Mouse (Mus musculus) MN1 (cell line): ENCODE measurements at regions not wholly inside any gene's neighbourhood (a gene's known extent, or its start where the extent isn't known, plus 50 kb on each side); places are given as distances from the start of the nearest gene placed in this dataset.

Experiments used
- DNase-seq: peaks from one replicate; pipeline ENCODE4 v3.0.0-alpha.2; 2016; ENCODE audit warnings: low spot score

GRCm38 (mm10) chr3:143036108-143036507 is 154.3 kb upstream of the Pkn2 start:
- DNase-seq = no peak

DNA sequence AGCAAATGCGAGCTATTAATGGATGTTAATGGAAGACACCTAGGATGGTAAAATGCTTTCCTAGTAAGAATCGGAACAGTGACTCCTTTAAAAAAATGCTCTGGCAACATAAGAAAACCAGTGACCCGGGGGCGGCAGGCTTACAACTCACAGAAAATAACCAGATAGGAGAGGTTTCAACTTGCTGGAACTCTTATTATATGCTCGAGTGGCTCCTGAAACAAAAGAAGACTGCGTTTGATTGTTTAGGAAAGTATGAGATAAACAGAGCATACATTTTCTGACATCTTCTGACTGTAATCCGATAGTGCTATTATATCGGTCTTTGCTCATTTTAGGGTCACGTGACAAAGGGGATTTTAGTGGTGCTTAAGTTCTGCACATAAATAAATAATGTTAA is 152.8 kb upstream of the Pkn2 start:
- no peak for DNase-seq

DNA sequence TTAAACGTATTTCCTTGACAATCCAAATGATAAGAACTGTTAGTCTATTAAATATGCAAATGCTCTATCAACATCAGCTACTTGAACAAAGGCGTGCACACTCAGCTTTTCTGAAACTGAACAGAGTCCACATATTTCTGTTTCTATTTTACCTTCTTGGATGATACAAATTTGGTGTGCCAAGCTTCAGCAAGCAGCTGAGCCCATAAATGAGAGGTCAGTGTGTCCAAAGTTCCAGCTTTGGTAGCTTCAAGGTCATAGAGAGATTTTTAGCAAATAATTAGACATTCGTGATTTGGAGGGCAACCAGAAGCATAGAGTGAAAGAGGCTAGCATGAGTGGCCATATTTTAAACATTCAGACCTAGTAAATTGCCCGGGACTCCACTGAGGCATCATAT is 140.7 kb upstream of the Pkn2 start:
- no peak for DNase-seq

- no peak for DNase-seq
Observed at GRCm38 (mm10) chr3:143021159-143021871, 139.5 kb upstream of the Pkn2 start.

GRCm38 (mm10) chr3:143017480-143017879 is 135.7 kb upstream of the Pkn2 start:
- DNase-seq = no peak

- no peak for DNase-seq
Observed at GRCm38 (mm10) chr3:143016758-143017157, 135.0 kb upstream of the Pkn2 start.

DNA sequence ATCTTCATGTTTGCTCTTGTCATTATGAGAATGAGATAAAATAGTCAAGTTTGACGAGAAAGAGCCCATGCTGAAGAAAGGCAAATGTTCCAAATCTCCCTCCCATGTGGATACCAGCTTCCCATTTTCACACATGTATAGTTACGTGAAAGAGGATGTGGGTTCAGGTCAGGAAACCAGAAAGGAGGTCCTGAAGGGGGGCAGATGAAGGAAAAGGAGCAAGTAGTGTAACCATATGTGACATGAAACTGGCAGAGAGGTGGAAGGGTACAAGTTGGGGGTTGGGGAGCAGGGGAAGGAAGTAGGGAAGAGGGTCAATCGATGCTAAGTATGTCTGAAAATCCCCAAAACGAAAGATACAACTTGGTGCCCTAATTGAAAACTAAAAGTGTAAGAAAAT is 132.6 kb upstream of the Pkn2 start:
- DNase-seq = no peak

- no peak for DNase-seq
Observed at GRCm38 (mm10) chr3:143007047-143007446, 125.2 kb upstream of the Pkn2 start.

- no peak for DNase-seq
Observed at GRCm38 (mm10) chr3:143001952-143002351, 120.1 kb upstream of the Pkn2 start.

DNA sequence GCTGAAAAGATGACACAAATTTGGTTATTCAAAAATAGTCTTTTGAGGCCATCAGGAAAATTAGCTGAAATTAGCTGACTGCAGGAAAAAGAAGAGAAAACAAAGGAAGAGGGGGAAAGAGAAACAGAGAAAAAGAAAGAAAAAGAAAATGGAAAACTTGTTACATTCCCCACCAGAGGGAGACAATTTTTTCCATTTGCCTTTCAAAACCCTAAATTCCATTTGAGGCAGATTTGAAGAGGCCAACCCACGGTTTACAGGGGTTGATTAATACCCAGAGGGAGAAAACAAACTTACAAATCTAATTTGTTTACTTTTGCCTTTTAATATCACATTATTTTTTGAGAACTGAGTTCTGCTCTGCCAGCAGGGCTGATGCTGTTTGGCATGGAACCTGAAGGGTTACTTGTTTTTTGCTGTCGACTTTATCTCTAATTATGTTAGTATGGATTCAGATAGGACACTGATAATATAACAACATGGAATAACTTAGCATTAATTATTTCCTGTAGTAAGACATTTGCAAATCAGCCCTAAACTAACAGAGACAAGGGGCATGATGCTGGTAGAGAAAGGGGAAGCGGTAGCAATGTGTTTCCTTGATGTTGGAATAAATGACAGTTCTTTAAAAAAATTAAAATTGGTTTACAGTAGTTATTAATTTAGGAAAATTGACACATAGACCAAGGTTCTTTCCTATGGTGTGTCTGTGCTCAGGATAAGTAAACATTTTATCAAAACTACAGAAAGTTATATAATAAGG is 114.4 kb upstream of the Pkn2 start:
- no peak for DNase-seq

DNA sequence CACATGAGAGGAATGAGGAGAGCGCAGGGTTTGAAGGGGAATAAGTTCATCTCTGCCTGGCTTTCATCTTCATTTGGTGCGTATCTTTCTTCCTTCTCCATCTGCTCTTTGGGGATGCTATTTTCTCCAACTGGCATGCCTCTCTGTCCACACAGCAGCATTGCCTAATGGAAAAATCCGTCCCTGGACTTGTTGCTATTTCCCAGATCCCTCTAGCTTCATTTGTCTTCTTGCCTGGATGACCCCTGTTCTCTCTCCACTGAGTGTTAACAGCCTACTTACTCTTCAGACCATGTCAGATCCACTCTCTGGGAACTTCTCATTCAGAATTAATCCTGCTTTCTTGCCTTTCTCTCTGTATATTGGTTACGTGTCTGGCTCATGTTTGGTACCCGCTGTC is 102.7 kb upstream of the Pkn2 start:
- DNase-seq = no peak

DNA sequence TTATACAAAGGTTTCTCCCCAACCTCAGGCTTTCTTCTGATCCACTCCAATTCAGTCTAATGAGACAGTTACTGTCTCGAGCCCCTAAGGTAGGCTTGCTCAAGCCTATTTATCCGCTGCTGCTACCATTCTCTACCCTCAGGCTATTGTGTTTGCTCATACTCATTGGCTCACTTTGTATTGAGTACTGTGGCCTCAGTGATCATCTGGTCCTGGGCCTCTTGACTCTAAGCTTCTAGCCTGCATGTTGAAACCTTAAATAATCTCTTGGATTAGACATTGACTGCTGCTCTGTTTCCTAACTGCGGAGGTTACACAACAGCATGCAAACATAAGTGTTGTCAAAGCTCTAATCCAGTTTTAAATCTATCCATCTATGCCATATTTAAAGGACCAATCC is 99.4 kb upstream of the Pkn2 start:
- DNase-seq = no peak

GRCm38 (mm10) chr3:142979161-142979560 is 97.4 kb upstream of the Pkn2 start:
- no peak for DNase-seq

DNA sequence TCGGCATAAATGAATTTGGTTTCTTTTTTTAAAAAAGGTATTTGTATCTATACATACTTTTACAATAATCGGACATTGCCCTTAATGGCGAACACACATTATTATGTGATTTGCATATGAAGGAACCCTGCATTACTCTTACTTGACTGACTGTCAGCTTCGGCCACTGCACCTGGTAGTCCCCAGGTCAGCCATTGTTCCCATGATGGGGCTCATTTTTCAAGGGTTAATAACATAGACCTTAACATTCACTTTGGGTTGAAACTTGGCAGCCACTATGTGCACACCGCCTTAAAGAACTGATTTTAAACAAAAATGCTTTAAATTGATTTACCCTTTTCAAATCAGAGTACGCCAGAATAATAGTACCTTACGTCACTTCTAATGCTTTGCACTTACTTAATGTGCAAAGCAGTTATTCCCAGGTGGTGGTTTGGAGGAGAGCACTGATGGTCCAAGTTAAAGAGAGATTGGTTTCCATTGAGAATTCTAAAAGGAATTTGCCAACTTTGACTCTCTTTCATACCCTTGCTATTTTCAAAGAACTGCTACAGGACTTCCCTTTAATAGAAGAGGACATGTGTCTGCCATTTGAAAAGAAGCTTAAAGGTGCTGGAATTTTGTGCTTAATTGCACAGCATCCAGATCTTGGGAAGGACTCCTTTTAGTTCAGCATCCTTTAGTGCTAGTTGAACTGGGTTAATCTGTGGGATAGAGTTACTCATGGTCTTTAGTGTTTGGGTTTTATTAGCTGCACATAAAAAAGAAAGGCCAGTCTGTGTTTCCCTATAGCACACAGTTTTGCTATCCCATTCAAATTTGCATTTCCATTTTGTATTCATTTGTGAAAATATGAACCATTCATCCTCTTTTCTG is 95.0 kb upstream of the Pkn2 start:
- no peak for DNase-seq

- DNase-seq = no peak
Observed at GRCm38 (mm10) chr3:142975606-142976005, 93.8 kb upstream of the Pkn2 start.

DNA sequence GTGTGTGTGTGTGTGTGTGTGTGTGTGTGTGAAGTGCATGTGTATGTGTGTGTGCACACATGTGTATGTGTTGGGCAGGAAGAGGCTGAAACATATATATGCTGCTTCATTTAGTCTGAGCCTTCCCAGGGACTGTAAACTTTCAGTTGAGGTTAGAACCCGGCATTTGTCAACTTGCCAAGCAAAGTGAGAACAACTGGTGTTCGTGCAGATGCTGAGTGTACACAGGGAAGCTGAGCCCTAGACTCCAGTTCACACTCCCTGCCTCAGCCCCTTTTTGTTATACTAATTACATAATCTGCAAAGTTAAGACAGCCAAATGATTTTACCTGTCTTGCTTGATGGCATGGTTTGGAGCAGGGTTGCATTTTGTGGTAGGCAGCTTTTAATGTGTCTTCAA is 87.7 kb upstream of the Pkn2 start:
- DNase-seq = no peak

GRCm38 (mm10) chr3:142965604-142966003 is 83.8 kb upstream of the Pkn2 start:
- DNase-seq = no peak

GRCm38 (mm10) chr3:142963818-142964372 is 82.1 kb upstream of the Pkn2 start:
- no peak for DNase-seq

GRCm38 (mm10) chr3:142957768-142958167 is 76.0 kb upstream of the Pkn2 start:
- DNase-seq = no peak

DNA sequence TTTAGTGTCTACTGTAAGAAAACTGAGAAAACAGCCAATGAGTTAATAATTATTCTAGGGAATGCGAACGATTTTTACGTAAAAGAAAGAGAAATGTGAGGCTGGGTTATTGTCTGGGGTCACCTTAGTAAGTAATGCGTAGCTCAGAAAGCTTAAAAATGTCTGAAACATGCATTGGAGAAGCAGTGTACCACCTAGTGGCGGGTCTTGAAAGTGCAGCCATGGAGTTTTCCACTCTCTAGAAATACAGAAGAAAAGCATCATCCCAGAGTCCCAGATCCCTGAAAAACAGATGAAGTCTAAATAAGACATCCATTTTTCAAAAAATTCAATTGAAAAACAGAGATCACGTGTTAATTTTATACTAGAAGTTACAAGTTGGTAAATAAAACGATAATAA is 67.0 kb upstream of the Pkn2 start:
- DNase-seq = peak; percentile 32

DNA sequence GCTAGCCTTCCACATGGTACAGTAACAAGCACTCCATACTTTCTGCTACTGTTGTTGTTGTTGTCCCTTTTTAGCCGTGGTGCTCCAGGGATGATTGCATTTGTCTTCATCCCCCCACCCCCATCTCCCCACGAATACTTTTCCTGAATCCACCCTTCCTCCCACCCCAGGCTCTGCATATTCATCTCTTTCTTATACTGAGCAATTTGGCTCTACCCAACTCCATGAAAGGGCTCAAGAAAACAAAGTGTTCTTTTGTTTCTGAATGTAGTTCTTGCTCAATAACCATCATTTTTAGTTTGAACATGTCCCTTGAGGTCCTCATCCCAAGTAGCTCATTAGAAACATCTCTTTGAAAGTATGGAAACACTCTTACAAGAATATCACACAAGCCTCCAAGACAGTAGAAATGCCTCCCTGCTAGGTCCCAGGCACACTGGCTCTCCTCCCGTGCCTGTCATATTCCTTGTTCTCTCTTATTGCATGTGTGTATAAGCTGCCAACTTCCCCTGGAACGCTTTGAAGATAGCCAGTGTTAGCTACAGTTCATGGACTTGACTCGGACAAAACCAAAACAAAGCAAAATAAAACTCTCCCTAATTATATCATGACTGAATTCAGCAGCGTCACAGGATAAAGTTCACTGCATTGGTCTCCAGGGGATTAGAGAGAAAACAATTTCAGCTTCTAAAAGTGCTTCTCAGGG is 59.7 kb upstream of the Pkn2 start:
- no peak for DNase-seq

DNA sequence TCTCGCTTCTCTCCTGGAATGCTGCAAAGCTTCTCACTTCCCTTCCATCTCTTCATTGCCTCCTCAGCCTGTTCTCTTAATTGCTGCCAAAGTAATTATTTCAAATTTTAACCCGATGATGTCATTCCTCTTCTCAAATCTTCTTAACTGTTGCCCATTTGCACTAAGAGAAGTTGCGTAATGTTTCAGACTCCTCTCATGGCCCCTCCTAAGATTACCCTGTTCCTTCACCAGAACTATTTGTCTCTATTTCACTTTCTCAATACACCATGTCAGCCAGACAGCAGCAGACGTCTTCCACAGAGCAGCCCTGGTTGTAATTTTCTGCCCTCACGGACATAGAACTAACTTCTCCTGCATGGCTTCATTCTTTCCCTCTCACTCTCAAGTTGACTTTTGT is 59.1 kb upstream of the Pkn2 start:
- no peak for DNase-seq
